Mouse (Mus musculus): ENCODE results near the gene Tlr13.

DNA sequence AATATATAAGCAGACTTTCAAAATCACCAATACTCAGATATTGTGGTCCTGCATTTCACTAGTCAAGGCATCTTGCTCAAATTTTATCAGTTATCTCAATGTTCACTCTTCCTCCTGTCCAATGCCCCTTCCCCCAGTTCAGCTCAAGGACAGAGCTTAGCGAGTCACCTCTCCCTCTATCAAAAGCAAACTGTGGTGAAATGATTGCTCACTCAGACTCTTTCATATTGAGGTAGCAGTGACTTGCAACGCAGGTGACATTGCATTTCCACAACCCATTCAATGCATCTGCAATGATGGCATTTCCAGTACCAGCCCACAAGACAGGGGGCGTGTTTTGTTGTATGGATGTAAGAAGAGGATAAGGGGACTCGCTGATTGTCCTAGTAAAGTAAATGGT is 12.9 kb downstream of the Tlr13 start:
- TF ChIP-seq CTCF (IDR thresholded peaks at IDR 0.05; ENCODE audit: borderline replicate concordance, extremely low read depth, insufficient read depth, insufficient read length) (no peak), POLR2A (IDR thresholded peaks at IDR 0.05; ENCODE audit: borderline replicate concordance, extremely low read depth, insufficient read depth, insufficient read length, poor library complexity, severe bottlenecking) (no peak)
